Mouse (Mus musculus): ENCODE data around the gene Kcnb1. TPM values are rescaled to one million over a fixed set of nuclear protein-coding genes. Genes with fewer than 3 reads are reported as not detected.

Gene Kcnb1
- polyA plus RNA-seq, 1 experiment = 58.2 TPM

Other genes with a start within 250 kb of the Kcnb1 start
- 54.9 and 57.5 TPM in 2 replicates for gene Stau1, start 193.9 kb downstream of the Kcnb1 start, polyA plus RNA-seq (2012; rRNA removed)
- gene Ddx27, start 175.0 kb downstream of the Kcnb1 start, polyA plus RNA-seq (2012; rRNA removed) = 36.7 and 42.6 TPM in 2 replicates
- gene Znfx1, start 127.1 kb downstream of the Kcnb1 start, polyA plus RNA-seq (2012; rRNA removed) = 30.0 and 31.2 TPM in 2 replicates
- gene Ptgis, start 50.4 kb upstream of the Kcnb1 start, polyA plus RNA-seq (2012; rRNA removed) = 1.7 and 2.0 TPM in 2 replicates
- 37.8 and 38.8 TPM in 2 replicates for gene B4galt5, start 159.0 kb upstream of the Kcnb1 start, polyA plus RNA-seq (2012; rRNA removed)
- gene Slc9a8, start 231.6 kb upstream of the Kcnb1 start, polyA plus RNA-seq (2012; rRNA removed) = 47.3 and 49.6 TPM in 2 replicates

Data from frontal cortex, adult 2 months (tissue).